Mouse (Mus musculus): ENCODE data around the gene Hoxa5.

GRCm38 (mm10) chr6:52225612-52226568 is 21.5 kb upstream of the Hoxa5 start:
- TF ChIP-seq CTCF (conservative IDR thresholded peaks at IDR 0.05 in 1 of 2, IDR thresholded peaks at IDR 0.05 in 1 of 2; ENCODE audit: low read depth in 2 of 2, low read length in 2 of 2) (no peak), E2F4 (IDR thresholded peaks at IDR 0.05; ENCODE audit: insufficient replicate concordance, low read depth, low read length) (no peak), ELF1 (IDR thresholded peaks at IDR 0.05; ENCODE audit: low read depth, low read length) (no peak), UBTF (IDR thresholded peaks at IDR 0.05; ENCODE audit: low read depth, low read length) (no peak), MAX (IDR thresholded peaks at IDR 0.05; ENCODE audit: low read length) (no peak), POLR2A (IDR thresholded peaks at IDR 0.05; ENCODE audit: low read depth, low read length) (no peak), USF2 (conservative IDR thresholded peaks at IDR 0.05; ENCODE audit: low read depth, low read length) (no peak)
